Mouse (Mus musculus): ENCODE data around the gene Shpk. TPM values are rescaled to one million over a fixed set of nuclear protein-coding genes. Genes with fewer than 3 reads are reported as not detected.

The Shpk gene
- 1 to 10 TPM; 5.1 to 7.0 TPM for polyA plus RNA-seq (2017; shearing (Covaris generic))

DNA sequence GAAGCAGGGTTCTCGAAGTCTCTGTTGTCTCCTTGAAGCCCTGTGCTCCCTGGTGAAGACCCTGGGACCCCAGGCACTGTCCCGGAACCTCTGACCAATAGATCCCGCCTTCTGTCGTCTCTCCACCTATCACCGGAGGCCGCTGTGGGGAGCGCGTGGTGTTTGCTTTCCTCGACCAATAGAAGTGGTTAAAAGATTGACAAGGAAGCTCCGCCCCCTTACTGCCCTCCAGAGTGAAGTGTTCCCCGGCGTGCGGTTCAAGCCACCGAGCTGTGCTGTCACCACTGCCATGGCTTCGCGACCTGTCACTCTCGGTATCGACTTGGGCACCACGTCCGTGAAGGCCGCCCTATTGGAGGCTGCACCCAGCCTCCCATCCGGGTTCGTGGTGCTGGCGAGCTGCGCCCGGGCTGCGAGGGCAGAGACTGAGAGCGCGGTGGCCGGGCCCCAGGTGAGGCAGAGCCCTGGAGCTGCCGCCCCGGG is at the start of gene Shpk:
TSS of gene Shpk (plus strand) at position 231 of the 483 bp plus-strand sequence.

DNA sequence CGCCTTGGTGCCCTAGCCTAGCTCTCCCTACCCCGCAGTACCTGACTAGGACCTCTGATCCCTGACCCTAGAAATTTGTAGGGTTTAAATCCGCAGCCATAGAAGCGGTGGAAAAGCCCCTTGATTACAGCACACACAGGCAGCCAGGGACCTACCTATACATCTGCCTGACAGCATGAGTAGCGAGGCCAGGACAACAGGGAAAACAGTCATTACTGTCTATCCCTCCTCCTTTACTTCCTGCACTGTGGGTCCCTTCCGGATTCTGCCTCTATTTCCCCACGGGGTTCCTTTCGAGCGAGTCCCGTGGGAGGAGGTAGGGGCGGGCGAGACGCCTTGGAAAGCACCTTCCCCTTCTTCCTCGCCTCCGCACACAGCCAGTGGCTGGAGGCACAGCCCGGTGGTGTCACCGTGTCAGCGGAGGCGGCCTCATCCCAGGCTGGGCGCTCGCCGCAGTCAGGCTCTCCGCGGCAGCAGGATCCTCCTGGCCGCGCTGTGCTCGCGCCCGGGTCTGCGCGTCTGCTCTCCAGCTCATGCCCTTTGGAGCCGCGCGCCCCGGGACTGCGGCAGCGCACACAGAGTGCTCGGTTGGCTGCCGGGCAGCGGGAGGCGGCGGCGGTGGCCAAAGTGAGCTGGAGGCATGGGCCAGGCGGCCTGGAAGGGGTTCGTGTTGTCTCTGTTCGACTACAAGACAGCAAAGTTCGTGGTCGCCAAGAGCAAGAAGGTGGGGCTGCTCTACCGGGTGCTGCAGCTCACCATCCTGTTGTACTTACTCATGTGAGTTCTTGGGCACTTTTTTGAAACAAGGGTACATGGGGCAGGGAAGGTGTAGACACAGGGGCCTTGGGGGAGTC is 39.1 kb upstream of the Shpk start, which contains the start of gene P2rx5:
TSS of gene P2rx5 (plus strand) at position 465 of the 854 bp plus-strand sequence.

DNA sequence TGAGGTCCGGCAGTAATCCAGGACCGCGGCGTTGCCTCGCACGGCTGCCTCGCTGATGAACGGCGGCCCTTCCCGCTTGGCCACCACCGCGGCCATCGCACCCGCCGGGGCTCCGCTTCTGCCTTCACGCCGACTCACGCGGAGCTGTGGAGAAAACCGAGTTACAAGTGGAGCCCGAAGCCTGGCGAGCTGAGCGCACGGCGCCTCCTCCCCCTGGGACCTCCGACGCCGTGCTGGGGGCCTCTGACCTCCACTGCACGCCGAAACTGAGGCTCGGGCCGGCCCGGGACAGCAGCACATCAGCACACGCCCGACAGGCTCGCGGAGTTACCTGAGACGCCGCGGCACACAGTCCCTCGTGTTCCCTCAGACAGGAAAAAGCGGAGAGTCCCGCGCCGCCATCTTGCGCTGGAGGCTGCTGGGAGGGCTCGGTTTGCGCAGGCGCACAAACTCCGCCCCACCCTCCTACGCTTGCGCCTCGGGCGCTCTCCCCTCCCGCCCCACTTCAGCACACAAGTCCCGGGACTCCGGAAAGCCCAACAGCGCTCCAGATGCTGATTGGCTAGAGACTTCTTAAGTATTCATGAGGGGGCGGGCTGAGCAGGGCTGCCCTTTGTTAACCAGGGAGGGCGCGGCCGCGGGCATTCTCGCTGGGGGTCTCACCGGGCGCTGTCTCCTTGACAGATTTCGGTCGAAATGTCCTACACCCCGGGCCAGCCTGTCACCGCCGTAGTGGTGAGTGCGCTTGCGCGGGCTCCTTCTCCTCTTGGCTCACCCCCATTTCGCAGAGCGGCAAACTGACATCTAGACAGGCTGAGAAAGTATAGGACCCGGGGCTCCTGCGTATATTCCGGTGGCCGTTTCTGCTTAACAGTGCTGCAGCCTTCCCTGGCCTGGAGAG is 22.4 kb upstream of the Shpk start, which contains the start of the genes Emc6 and Tax1bp3:
TSS of gene Emc6 (minus strand) at position 430 of the 901 bp plus-strand sequence.
TSS of gene Tax1bp3 (plus strand) at position 476 of the 901 bp plus-strand sequence.

DNA sequence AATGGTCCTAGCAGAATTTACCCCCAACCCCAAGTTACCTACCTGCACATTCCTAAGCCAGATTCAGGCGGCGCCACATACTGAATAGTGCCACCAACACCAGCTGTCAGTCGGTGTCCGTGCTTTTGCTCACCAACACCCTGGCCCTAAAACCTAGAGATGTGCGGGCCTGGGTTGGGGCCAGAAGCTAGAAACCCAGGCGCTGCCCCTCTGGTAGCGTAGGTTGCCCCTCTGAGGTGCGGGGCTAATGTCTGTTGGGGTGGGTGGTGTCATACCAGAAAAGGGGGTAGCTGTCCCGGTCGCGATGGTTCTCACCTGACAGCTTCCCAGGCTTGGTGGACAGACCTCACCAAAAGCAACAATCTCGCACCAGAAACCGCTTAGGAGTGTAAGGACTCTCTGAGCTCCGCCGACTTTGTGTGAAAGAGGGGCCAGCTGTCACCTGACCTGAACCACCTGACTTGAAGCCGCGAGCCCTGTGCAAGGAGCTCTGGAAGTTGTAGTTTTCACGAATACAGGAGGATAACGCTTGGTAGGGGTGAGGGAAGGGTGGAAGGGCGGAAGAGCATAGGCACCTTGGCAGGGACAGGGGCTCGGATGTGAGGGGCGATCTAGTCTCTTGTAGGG is 544 bp upstream of the Shpk start, which contains the start of gene Ctns:
TSS of gene Ctns (minus strand) at position 440 of the 627 bp plus-strand sequence.

DNA sequence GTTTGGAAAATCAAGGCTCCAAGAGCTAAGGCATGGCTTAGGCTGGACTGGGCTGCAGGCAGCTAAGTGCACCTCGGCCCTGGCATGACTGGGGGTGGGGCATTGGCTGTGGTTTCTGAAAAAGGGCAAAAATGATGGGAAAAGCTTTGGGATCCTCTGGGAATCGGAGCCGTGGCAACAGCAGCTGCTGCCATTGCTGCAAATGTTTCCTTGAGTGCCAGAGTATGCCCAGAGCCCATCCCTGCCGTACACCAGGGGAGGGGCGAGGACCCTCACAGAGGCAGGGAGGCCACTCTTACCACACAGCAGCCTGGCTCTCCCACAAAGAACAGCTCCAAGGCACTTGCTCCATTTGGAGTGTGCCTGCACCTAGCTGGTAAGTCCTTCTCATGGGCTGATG is 34.7 kb downstream of the Shpk start, which contains the start of gene Trpv1:
TSS of gene Trpv1 (plus strand) at position 301 of the 400 bp plus-strand sequence.

DNA sequence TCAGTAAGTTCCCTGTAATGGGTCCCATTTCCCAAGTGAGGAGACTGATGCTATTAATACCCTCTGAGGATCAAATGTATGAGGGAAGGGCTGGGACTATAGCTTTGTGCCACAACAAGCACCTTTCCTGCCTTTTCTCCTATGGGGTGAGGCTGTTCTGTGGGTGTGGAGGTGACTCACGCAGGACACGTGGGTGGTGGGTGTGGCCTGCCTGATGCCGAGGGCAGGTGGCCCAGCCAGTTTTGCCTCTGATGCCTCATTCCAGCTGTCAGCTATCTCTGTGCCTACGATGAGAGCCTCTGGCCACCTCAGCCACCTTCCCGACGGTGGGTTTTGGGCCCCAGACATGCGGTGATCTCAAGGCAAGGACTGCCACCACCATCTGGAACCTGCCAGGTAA is 68.0 kb downstream of the Shpk start, which contains the start of gene Trpv3:
TSS of gene Trpv3 (plus strand) at position 122 of the 400 bp plus-strand sequence.

Other genes with a start within 250 kb of the Shpk start
- gene Atp2a3, start 238.3 kb upstream of the Shpk start, polyA plus RNA-seq (2017; shearing (Covaris generic)): 100 to 1,000 TPM; 246 to 302 TPM
- under 1 TPM in 1 of 2 experiments, not detected in 1; 0.48 TPM for gene P2rx1, start 200.4 kb upstream of the Shpk start, polyA plus RNA-seq (2017; shearing (Covaris generic))
- 10 to 100 TPM; 10.6 to 12.5 TPM for gene Camkk1, start 180.5 kb upstream of the Shpk start, polyA plus RNA-seq (2017; shearing (Covaris generic))
- gene Ncbp3, start 151.7 kb upstream of the Shpk start, polyA plus RNA-seq (2017; shearing (Covaris generic)): 10 to 100 TPM; 15.3 to 15.7 TPM
- 100 to 1,000 TPM in 1 of 2 experiments, 10 to 100 TPM in 1; 67.4 to 129 TPM for gene Itgae, start 108.9 kb upstream of the Shpk start, polyA plus RNA-seq (2017; shearing (Covaris generic))
- gene Haspin, start 61.2 kb upstream of the Shpk start, polyA plus RNA-seq (2017; shearing (Covaris generic)): 10 to 100 TPM; 13.1 to 13.7 TPM
- under 1 TPM; 0.17 to 0.60 TPM for gene P2rx5, start 39.0 kb upstream of the Shpk start, polyA plus RNA-seq (2017; shearing (Covaris generic))
- gene Emc6, start 22.4 kb upstream of the Shpk start, polyA plus RNA-seq (2017; shearing (Covaris generic)): 10 to 100 TPM; 62.6 to 82.2 TPM
- gene Tax1bp3, start 22.4 kb upstream of the Shpk start, polyA plus RNA-seq (2017; shearing (Covaris generic)): 10 to 100 TPM; 24.6 to 33.0 TPM
- 10 to 100 TPM; 10.4 to 13.1 TPM for gene Ctns, start 418 bp upstream of the Shpk start, polyA plus RNA-seq (2017; shearing (Covaris generic))
- gene Trpv1, start 34.8 kb downstream of the Shpk start, polyA plus RNA-seq (2017; shearing (Covaris generic)): under 1 TPM; 0.06 to 0.47 TPM
- gene Trpv3, start 67.9 kb downstream of the Shpk start, polyA plus RNA-seq (2017; shearing (Covaris generic)): under 1 TPM; 0.06 to 0.50 TPM
- gene Aspa, start 130.1 kb downstream of the Shpk start, polyA plus RNA-seq (2017; shearing (Covaris generic)): under 1 TPM; 0.13 to 0.60 TPM
- not detected for gene Gm49340, start 130.3 kb downstream of the Shpk start, polyA plus RNA-seq (2017; shearing (Covaris generic))
- gene Spata22, start 130.3 kb downstream of the Shpk start, polyA plus RNA-seq (2017; shearing (Covaris generic)): not detected
- gene Olfr20, start 151.3 kb downstream of the Shpk start, polyA plus RNA-seq (2017; shearing (Covaris generic)): under 1 TPM in 1 of 2 experiments, not detected in 1; 0.10 TPM
- not detected for gene Olfr376, start 171.8 kb downstream of the Shpk start, polyA plus RNA-seq (2017; shearing (Covaris generic))
- gene Olfr1, start 200.2 kb downstream of the Shpk start, polyA plus RNA-seq (2017; shearing (Covaris generic)): under 1 TPM in 1 of 2 experiments, not detected in 1; 0.44 TPM
- gene Olfr378, start 229.0 kb downstream of the Shpk start, polyA plus RNA-seq (2017; shearing (Covaris generic)): not detected